Mouse (Mus musculus): ENCODE data around the gene Mea1.

Gene Mea1

DNA sequence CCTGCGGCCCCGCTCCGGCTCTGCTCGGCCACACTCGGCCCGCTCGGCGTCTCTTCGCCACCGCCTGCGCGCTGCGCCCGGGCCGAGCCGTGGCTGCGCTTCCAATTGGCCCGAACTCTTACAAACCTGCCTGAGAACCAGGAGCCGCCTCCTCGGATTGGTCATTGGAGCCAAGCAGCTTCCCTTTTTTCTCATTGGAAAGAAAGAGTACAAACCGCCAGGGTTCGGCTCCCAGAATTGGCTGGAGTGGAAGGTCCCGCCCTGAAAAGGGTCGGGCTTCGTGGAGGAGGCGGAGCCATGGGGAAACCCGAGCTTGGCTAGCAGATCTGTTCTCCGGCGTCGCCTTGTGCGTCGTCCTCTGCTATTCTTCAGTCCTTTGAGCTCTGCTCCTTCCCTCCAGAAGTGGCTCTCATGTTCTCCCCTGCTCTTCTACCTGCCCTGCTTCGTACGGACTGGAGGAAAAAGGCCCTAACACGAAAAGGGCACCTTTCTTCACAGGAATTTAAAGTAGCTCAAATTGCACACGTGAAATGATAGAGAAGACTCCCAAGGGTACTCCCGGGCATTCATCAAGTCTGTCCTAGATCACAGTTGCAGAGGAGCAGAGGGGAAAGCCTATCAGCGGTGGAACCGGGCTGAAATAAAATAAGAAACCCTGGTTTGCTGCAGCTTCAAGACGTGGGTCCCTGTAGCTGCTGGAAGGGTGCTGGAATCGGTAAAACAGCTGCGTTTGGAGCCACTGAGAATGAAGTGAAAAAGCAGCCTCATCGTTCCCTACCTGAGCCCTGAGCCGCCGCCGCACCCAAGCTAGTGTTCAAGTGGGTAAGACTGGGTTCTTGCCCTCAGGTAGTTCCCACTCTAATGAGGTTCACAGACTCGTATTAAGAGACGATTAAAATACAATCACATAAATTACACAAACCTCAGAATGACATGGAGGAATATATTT is 26.6 kb downstream of the Mea1 start, which contains the start of gene Ppp2r5d:
Ppp2r5d (minus strand) TSS at position 225 of the 949 bp plus-strand sequence.
- peak; percentile 98 for DNase-seq (ENCODE audit: low spot score)

DNA sequence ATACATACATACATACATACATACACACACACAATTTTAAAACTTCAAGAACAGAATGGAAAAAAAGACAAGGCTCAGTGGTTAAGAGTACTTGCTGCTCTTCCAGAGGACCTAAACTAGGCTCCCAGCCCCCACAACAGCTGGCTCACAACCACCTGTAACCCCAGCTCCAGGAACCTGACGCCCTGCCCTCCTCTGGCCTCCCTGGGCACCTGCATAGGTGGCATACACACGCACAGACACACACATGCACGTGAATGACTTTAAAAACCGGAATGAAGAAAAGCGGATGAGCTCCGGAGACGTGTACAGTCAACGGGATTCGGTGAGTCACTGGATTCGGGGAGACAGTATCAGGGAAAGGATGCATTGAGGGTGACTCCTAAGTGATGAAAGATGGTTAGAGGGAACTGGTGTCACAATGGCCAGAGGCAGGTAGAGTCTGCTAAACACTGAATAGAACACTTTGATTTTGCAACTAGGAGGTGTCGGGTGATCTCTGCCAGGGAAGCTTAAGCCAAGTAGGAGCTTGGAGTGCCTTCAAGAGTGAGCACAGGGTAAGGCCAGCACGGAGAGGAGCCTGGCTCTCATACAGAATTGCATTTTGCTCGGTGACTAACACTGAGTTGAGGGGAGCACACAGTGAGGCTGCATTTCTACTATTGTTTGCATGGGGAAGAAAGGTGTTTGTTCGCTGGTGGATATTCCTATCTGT is 27.9 kb downstream of the Mea1 start:
- no peak for DNase-seq (ENCODE audit: low spot score)

DNA sequence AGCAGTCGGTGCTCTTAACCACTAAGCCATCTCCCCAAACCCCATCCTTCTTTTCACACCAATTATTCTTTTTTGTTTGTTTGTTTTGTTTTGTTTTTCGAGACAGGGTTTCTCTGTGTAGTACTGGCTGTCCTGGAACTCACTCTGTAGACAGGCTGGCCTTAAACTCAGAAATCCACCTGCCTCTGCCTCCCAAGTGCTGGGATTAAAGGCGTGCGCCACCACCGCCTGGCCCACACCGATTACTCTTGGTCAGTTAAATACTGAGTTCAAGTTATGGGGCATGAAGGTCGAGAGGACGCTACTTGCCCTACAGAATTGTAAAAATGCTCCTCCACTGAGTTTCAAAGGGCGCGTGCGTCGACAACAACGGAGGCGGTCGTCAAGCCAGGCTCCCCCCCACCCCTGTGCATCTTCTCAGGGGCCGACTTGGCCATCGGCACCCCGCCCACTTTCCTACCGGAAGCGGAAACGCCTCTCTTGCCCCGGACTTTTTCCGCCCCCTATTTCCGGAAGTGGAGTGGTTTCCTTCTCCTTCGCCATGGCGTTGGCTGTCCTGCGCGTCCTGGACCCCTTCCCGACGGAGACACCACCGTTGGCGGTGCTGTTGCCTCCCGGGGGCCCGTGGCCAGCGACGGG is 32.5 kb downstream of the Mea1 start, which contains the start of gene Pex6:
Pex6 (plus strand) TSS at position 505 of the 639 bp plus-strand sequence.
- DNase-seq (ENCODE audit: low spot score): peak; percentile 93

DNA sequence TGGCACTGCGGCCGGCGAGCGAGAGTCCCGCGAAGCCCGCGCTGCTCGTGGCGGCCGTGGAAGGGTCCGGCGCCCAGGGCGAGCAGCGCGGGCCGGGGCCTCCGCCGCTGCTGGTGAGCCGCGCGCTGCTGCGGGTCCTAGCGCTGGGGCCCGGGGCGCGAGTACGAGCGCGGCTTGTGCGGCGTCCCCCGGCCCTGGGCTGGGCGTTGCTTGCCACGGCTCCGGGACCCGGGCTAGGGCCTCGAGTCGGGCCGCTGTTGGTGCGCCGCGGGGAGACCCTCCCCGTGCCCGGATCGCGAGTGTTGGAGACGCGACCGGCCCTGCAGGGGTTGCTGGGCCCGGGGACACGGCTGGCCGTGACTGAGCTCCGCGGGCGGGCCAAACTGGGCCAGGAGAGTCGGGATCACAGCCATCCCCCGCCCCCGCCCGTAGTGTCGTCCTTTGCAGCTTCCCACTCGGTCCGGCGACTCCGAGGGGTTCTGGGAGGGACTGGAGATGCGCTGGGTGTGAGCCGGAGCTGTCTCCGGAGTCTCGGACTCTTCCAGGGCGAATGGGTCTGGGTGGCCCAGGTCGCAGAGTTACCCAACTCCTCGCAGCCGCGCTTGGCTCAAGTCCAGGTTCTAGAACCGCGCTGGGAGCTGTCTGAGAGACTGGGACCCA is 33.1 kb downstream of the Mea1 start:
- no peak for DNase-seq (ENCODE audit: low spot score)

DNA sequence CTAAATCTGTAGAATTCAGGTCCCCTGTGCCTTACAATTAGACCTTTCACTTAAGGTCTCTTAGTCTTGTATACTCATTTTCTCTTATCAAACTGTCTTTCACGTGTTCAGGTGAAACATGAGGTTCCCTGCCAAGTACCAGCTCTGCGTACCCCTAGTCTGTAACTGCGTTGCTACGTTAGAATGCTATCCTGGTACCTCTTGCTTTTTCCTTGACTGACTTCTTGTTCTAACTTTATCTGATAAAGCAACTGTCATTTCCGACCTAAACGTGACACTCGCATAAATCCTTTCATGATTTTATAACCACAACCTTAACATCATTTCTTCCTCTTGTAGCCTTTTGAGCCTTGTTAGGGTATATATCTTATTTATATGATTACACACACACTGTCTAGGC is 33.8 kb downstream of the Mea1 start:
- no peak for DNase-seq (ENCODE audit: low spot score)

DNA sequence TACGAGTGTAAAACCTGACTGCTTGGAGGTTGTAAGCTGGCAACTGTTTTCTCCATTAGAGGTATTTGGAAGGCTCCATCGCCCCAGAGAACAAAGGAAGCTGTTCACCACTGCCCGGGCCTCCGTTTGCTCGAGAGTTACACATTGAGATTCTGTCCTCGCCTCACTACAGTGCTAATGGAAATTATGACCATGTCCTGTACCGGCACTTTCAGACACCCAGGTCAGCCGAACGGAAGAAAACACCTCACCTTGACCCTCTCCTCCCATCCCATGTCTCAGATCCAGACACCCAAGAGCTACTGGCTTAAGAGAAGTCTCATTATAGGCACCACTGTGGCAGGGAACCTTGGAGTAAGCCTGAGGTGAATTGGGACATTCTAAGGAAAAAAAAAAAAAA is 35.3 kb downstream of the Mea1 start:
- no peak for DNase-seq (ENCODE audit: low spot score)

DNA sequence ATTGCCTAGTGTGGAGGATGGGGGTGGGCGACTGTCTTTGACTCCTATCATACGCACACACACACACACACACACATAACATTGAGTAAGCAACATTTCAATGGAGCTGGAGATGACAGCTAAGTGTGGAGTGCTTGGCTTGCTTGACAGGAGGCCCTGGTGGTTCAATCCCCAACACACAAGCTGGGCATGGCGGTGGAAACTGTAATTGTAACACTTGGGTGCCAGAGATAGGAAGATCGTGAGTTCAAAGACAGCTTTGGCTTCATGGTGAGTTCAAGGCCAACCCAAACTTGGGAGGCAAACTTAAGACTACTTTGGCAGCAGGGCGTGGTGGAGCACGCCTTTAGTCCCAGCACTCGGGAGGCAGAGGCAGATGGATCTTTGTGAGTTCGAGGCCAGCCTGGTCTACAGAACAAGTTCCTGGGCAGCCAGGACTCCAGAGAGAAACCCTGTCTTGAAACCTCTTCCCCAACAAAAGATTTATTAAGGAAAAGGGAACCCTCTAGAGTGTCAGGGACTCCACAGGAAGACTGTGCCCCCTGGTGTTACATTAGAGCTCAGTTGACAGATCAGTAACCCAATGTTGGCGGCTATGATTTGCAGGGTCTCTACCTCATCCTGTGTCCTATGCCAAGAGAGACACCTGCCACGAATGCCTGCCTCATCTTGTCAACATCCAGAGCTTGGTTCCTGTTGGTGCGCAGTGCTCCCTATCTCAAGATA is 36.3 kb downstream of the Mea1 start:
- no peak for DNase-seq (ENCODE audit: low spot score)

DNA sequence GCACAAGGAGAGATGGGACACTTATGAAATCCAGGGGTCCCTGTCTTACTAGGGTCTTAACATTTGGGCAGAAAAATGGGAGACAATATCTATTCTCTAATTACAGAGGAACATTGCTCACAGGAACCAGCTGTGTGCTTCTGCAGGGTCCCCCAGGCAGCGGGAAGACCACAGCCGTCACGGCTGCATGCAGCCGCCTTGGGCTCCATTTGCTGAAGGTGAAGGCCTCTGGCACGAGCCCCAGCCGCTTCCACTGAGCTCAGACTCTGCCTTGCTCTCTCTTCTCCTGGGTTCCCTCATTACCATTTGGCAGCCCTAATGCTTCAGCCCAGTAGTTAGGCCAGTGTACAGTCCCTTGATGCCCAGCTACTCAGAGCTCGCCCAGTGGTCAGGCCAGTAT is 42.5 kb downstream of the Mea1 start:
- no peak for DNase-seq (ENCODE audit: low spot score)

DNA sequence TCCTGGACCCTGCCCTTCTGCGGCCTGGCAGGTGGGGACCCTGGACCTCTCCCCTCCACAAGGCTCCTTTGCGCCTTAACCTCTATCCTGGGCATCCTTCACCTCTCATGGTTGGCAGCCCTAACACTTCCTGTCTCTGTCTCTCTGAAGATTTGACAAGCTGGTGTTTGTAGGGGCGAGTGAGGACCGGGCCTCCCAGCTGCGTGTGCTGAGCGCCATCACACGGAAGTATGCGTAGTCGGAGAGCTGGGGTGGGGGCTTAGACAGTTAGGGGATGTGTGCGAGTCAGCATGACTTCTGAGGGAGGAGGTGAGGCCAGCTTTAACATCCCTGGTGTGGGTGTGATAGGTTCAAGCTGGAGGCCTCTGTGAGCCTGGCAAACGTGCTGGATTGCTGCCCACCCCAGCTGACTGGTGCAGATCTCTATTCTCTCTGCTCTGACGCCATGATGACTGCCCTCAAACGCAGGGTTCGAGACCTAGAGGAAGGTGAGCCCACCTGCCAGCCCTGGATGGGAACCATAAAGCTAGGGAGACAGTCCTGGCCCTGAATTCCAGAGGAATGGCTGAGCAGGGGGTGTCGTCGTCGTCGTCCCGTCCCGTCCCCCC is 46.0 kb downstream of the Mea1 start:
- DNase-seq (ENCODE audit: low spot score): no peak

DNA sequence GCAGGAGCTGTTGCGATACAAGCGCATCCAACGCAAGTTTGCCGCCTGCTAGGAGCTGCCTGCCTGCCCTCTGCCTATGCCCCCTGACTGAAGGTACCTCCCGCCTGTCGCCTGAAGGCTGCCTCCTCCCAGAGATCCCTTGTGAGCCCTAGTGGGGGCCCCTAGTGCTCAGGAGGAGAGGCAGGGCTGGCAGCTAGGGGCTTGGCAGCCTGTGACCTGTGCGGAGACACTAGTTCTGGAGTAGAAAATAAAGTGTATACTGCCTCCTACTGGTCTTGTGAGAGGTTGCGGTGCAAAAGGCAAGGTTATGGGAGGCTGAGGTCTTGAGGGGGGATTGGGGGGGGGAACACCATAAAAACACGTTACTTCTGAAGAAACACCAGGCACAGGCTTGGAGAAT is 46.7 kb downstream of the Mea1 start:
- no peak for DNase-seq (ENCODE audit: low spot score)

DNA sequence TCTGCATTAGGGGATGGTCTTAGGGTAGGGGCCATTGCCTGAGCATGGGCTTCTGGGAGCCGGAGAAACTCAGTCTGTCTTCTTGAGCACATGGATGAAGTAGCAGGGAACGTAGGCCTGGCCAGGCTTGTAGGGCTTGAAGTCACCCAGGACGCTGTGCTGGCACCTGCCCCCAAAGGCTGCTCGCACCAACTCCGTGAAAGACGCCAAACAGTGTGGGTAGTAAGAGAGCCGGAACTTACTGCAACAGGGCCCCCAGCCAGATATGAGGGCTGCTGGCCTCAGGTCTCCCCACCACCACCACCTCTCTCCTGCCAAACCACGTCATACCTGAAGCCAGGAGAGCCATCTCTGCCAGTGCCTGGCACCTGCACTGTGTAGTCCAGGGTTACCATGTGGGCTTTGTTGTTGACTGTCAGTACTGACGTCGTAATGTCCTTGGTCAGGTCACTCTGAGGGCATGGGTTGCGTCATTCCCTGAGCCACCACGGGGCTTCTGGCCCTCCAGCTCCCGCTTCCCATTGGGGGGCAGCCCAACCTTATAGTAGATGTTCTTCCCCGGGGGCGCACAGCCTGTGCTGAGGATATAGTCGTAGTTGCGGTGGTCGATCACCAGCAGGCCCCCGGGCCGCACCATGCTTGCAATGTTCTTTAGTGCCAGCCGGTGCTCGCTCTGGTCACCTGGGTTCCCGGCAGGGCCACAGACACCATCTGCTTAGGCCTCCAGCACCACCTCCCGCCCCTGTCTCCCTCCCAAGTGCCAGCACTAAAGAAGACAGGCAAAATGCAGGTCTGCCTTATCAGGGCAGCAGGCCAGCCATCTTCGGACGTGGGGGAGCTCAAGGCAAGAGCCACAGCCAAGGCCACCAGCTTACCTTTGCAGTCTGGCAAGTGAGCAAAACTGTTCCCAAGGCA is 47.4 kb downstream of the Mea1 start:
- no peak for DNase-seq (ENCODE audit: low spot score)

DNA sequence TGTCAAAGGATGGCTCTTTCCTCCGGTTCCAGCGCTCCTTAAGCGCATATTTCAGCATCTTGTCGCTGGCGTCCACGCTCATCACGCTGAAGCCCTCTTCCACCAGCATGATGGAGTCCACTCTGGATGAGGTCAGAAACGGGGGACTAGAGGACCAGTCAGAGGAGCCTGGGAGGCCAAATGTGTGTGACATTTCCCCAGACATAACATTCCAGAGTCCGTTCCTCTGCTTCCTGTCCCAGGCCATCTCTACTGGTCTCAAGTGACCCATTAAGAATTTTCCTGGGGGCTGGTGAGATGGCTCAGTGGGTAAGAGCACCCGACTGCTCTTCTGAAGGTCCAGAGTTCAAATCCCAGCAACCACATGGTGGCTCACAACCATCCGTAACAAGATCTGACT is 48.7 kb downstream of the Mea1 start:
- no peak for DNase-seq (ENCODE audit: low spot score)

DNA sequence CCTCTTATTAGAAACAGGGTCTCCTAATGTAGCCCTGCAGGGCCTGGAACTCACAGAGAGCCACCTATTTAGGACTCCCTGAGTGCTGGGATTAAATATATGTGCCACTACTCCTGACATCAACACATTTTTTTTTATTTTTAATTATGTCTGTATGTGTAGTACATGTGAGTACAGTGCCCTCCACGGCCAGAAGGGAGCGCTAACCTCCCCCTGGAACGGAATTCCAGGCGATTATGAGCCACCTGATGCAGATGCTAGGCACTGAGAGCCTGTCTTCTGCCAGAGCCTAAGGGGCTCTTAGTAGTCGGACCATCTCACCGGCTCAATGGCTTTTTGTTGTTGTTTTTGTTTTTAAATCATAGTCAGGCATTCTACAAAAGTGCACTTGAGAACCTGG is 49.4 kb downstream of the Mea1 start:
- DNase-seq (ENCODE audit: low spot score): no peak

DNA sequence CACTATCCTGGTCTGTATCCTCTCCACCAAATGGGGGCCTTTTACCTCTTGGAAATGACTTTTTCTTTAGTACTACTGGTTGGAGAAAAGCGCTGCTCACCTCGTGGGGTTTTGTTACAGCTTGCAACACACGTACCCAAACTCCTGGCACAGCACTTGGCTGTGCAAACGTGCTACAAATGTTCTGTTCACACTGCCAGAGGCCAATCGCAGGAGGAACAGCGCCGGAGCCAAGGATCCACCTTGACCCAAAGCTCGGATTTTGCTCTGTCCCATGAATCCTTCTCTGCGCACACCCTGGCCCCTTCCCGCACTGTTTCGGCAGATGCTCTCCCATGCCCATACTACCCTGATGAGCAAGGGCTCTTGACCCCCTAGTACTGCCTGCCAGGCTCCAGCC is 49.9 kb downstream of the Mea1 start:
- DNase-seq (ENCODE audit: low spot score): no peak

DNA sequence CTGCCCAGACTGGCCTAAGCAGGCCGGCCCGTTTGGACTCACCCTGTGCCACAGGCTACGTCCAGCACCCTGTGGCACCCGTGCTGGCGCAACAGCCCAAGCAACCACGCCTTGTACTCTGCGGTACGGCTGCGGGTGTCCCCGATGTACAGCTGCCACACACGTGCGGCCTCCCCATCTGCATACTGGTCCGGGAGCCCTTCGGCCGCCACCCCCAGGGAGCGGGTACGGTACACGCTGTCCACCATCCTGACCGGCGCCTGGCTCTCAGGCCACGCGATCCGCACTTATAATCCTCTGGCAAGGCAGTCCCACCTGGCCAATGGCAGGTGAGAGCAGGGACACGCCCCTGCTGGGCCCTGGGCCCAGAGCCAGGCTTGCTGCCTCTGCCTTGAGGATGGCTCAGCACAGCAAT is 50.3 kb downstream of the Mea1 start, which contains the start of gene Gnmt:
Gnmt (minus strand) TSS at position 265 of the 415 bp plus-strand sequence.
- DNase-seq (ENCODE audit: low spot score): no peak

Data from yolk sac, embryonic 10.5 days (tissue).